Mouse (Mus musculus): ENCODE results near the gene Ppp4r4.
"Not testable (repeated sequence)": the region's sequence is repeated elsewhere in the genome, so short reads cannot be mapped to it uniquely, and the experiment has no call there.

Gene Ppp4r4

GRCm38 (mm10) chr12:103532020-103532648, at the start of gene Ppp4r4:
Gene Ppp4r4, plus strand, starts transcription at chr12:103532283.
- DNase-seq, result peak; percentile 92 to 95

DNA sequence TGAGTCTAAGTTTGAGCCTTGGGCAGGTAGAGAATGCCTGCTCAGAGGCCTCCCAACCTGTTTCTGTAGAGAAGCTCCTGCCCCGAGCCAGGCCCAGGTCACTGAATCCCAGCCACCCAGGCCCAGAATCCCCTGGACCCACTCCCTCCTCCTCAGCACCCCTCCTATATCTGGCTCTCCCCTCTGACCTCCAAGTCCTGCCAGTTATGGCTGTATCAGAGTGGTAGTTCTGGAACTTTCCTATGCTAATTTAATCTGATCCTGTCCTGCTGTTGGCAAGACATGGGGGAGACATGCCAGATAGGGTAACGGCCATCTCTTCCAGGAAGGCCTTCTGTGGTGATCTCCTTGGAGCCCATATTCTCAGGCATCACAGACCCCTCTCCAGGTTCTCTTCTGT, 49.3 kb upstream of the Ppp4r4 start:
- no peak for DNase-seq

- DNase-seq, result not testable (repeated sequence)
Measured at GRCm38 (mm10) chr12:103484200-103484972, 47.7 kb upstream of the Ppp4r4 start.

GRCm38 (mm10) chr12:103486726-103487125, 45.4 kb upstream of the Ppp4r4 start:
- DNase-seq, result peak in 1 of 2 experiments; percentile 31

- peak; percentile 47 to 57 for DNase-seq
Measured at GRCm38 (mm10) chr12:103487276-103487675, 44.8 kb upstream of the Ppp4r4 start.

- DNase-seq, result no peak
Measured at GRCm38 (mm10) chr12:103487750-103488149, 44.3 kb upstream of the Ppp4r4 start.

- DNase-seq, result no peak
Measured at GRCm38 (mm10) chr12:103491091-103491730, 40.9 kb upstream of the Ppp4r4 start.

- DNase-seq, result peak; percentile 61 to 78
Measured at GRCm38 (mm10) chr12:103492767-103493166, 39.3 kb upstream of the Ppp4r4 start.

DNA sequence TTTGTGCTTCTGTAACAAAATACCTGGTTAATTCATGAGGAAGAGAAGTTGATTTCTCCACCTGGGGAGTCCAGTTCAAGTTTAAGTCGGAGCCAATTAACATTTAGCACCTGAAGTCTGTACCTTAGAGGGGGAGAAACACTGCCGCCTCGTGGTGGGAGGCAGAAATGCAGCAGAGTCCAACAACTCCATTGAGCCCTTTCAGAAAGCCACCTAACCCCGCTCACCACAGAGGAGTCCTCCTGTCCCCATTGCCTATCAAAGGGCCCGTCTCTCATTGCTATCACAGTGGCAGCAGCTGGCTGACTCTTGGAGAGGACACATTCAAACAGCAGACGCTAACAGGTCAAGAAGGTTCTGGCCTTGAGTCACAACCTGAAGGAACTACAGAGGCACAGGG, 37.6 kb upstream of the Ppp4r4 start:
- peak; percentile 50 to 55 for DNase-seq

GRCm38 (mm10) chr12:103498768-103499167, 33.3 kb upstream of the Ppp4r4 start:
- DNase-seq, result no peak

DNA sequence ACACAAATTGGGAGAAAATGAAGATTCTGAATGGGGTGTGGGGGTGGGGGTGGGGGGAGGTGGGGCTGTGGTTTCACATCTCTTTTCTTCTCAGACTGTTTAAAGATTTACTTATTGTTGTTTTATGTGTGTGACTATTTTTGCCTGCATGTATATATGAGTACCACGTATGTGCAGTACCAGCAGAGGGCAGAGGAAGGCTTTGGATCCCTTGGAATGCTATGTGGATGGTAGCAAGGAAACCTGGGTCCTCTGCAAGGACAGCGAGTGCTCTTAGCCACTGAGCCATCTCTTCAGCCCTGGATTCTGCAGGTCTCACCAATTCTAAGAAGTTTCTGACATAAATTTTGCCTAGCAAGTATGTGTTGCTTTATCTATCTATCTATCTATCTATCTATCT, 32.8 kb upstream of the Ppp4r4 start:
- DNase-seq, result no peak

DNA sequence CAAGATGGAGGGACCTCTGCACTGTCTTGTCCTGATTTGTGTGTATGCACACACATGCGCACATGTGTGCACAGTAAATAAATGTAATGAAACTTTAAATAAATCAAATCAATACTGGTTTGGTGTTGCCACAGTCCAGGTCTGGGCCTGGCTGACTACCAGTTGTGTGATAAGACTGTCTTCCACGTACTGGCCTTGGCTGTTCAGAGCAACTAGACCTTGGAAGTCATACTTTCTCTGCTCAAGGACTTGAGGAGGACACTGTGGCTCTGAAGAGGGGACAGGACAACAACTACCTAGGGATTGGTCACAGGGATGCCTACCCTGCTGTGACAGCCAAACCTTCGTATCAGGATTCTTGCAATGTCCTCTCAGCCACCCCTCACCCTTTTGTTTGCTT, 28.8 kb upstream of the Ppp4r4 start:
- no peak for DNase-seq

DNA sequence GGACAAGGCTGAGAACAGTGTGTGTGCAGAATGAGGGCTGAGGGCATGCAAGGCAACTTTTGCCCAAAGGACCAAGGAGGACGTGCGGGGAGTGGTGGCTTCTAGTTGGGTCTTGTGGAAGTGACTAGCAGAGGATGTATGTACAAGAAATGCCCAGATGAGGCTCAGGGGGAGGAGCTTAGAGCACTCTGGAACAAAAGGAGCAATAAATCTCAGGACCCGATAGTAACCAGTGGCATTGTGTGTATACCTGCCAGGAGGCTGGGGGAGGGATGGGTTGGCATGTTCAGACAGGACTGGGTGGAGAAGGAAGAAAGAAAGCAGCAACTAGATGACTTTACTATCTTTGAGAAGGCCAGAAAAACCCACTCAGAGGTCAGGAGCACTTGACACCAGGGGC, 27.7 kb upstream of the Ppp4r4 start:
- no peak for DNase-seq

DNA sequence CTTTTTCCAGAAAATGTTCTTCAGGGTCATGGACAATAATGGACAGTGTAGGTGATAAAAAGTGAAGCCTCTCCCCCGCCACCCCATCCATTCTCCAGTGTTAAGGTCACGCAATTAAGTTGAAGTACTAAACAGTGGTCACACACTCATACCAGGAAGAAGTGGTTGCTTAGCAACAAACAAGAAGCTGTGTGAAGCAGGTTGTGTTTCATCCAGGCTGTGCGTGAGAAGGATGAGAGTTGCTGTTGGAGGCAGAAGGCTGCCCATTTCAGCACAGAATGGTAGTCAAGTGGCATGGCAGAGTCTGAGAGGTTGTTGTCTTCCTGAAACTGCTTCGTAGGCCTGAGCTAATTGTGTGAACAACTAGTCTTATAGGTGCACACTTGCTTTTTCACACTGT, 23.7 kb upstream of the Ppp4r4 start:
- no peak for DNase-seq

DNA sequence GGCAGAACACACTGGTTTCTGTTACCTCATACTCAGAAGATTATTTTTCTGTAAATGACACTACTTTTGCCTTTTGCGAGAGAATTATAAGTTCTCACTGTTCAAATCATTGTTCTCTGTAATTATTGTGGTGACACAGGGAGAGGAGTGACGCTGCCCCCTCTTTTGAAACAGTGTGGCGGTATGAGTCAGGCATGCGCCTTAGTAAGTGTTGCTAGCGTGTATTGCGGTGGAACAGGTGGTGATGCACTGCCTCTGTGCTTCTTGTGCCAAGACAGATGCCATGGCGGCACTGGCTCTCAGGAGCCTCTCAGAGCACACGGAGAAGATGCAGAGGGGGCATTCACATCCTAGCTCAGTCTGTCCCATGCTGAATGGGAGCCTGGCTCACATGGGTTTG, 22.2 kb upstream of the Ppp4r4 start:
- no peak for DNase-seq

DNA sequence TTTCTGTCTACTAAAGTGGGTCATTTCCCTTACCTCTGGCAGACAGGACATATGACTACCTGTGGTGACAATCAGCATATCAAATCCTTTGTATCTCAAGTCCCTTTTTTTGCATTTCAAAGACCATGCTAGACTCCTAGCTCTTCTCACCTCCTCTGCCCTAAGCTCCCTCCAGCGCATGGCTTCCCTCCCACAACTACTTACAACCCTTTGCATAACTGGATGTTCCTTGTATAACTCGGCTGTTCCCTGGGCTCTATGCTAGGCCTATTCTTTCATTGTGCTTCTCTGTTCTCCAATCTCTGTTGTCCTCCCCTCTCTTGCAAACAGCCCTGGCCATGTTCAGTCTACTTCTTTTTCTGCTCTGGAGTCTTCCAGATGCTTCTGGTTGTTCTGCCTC, 20.5 kb upstream of the Ppp4r4 start:
- no peak for DNase-seq

GRCm38 (mm10) chr12:103513039-103513438, 19.0 kb upstream of the Ppp4r4 start:
- no peak for DNase-seq

DNA sequence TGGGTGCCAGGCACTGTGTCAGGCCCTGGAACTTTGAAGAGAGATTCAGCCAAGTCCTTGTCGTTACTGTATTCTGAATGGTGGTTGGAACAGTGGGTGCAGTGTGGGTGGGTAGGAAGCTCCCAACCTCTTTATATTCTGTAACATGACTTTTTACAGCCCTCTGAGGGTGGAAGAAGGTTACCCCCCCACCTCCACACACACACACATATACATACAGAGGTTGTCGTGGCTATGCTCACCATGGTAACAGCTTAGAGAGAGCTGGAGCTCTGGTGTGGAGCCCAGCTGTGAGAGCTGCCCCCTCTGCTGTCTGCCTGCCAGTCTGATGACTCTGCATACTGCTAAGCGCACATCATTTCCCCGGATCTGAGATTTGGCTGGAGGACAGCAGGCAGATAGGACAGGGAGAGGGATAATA, 18.6 kb upstream of the Ppp4r4 start:
- DNase-seq, result no peak

- DNase-seq, result no peak
Measured at GRCm38 (mm10) chr12:103514354-103514753, 17.7 kb upstream of the Ppp4r4 start.

DNA sequence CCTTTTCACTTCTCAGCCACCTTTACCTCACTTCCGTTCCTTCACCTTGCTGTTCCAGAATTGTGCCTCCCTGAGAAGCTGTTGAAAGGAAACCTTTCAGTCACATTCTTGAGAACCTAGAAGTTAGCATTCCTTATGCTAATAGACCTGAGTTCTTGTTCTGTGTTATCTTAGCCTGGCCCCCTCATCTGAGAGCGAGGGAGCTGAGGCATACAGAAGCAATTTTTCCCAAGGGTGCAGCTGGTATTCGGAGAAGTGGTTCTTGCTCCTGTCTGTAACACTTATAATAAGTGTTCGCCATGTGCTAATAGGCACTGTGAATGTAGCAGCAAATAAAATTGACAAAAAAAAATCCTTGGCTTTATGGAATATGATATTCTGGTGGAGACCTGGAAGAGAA, 16.4 kb upstream of the Ppp4r4 start:
- no peak for DNase-seq

DNA sequence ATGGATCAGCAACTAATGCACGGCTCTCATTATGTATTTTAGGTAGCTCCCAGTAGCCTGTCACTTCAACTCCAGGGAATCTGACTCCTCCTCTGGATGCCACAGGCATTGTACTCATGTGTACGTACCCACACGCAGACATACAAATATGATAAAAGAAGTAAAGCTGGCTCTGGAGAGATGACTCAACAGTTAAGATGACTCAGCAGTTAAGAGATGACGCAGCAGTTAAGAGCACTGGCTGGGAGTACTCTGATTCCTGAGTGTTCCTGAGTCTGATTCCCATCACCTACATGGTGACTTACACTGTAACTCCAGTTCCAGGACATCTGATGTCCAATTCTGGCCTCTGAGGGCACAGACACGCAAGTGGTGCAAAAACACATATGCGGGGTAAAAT, 13.4 kb upstream of the Ppp4r4 start:
- no peak for DNase-seq

DNA sequence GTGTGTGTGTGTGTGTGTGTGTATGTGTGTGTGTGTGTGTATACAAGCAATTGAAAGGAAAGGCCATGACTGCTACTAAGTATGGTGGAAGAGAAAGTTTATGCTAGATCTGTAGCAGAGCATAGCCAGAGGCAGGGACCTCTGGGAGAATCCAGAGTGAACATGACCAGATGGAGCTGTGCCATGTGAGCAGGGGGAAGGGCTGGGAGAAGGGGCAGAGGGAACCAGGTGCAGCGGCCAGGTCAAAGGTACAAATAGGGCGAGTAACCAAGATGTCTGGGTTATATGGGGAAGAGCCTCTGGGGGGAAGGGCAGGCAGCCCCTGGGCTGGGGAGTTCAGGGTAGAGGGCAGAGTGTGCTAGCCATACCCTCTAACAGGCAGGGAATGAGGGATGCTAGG, 1.5 kb upstream of the Ppp4r4 start:
- DNase-seq, result no peak

DNA sequence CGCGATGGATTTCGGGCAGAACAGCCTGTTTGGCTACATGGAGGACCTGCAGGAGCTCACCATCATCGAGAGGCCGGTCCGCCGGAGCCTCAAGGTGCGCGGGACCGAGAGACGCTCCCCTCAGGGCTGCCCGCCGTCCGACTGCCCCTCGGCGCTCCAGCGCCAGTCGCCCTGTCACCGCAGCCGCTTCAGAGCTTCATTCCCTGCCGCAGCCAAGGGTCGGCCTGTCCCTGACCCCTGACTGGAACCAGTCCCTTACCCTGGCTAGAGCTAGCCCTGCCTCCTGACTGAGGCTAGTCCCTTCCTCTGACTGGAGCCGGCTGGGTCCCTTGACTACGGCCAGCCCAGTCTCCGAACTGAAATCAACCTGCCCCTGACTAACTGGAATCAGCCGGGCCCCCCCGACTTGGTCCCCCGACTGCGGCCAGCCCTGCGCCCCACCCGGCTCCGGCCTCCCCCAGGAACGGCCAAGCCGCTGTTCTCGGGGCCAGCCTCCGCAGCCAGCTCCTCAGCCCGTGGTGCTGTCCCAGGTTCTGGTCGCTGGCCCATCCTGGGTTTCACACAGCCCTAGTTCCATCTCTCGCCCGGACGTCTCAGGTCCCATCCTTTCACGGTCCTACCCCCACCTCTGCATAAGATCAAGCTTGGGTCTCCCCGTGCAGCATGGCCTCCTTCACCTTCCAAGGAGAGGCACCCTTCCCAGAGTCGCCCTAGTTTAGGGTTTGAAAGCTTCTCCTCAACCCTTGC, 739 bp downstream of the Ppp4r4 start:
- DNase-seq, result peak; percentile 18 to 28
